Mouse (Mus musculus) heart, postnatal 0 days (tissue): ENCODE measurements around the gene Slc35e3.

Experiments
- CTCF ChIP-seq: IDR thresholded peaks from 2 replicates; pipeline ENCODE4 v1.5.1; 2016; ENCODE audit warnings: antibody characterized with exemption, control low read depth, low read depth
- EP300 ChIP-seq: IDR thresholded peaks from 2 replicates; pipeline ENCODE4 v1.6.1; 2016; ENCODE audit warnings: antibody characterized with exemption, low read depth

GRCm38 (mm10) chr10:117704964-117705335 is 41.2 kb downstream of the Slc35e3 start:
- TF ChIP-seq CTCF (no peak), EP300 (no peak)
